Mouse (Mus musculus): ENCODE results near the gene Uspl1.

Gene Uspl1

DNA sequence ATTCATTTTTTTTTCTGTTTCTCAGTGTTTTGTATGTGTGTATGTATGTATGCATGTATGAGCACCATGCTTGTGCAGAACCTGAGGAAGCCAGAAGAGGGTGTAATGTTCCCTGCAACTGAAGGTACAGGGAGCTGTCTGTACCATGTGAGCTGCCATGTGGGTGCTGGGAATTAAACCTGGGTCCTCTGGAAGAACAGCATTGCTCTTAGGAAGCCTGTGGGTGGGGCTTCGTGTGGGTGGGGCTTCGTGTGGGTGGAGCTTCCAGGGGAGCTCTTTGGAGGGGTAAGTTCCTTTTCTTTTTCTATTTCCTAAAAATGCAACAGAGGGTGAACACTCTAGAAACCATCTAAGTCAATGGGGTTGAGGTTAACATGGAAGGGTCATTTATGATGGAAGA lies 69.3 kb downstream of the Uspl1 start:
- DNase-seq (ENCODE audit: extremely low spot score, low read depth, low spot score) = no peak

GRCm38 (mm10) chr5:149255522-149255921 lies 71.4 kb downstream of the Uspl1 start:
- no peak for DNase-seq (ENCODE audit: extremely low spot score, low read depth, low spot score)

GRCm38 (mm10) chr5:149257518-149258281 lies 73.5 kb downstream of the Uspl1 start:
- DNase-seq (ENCODE audit: extremely low spot score, low read depth, low spot score) = no peak

DNA sequence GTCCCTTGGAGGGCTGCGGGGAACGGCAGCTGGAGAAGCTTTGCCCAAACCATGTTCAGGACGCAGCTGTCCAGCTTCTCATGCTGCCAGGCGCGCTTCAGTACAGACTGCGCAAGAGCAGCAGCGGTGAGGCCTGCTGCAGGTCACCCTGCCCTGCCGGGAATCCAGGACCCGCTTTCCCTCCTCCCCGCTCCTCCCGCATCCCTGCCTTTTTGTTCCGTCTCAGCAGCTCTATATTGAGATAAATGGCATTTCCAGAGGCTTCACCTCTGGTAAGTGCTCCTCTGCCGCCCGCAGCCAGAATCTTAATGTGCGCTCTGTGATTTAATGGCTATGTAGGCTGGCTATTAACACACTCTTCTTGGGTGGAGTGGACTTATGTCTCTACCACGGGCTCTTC lies 74.9 kb downstream of the Uspl1 start:
- DNase-seq (ENCODE audit: extremely low spot score, low read depth, low spot score) = no peak

GRCm38 (mm10) chr5:149261449-149261848 lies 77.3 kb downstream of the Uspl1 start:
- no peak for DNase-seq (ENCODE audit: extremely low spot score, low read depth, low spot score)

DNA sequence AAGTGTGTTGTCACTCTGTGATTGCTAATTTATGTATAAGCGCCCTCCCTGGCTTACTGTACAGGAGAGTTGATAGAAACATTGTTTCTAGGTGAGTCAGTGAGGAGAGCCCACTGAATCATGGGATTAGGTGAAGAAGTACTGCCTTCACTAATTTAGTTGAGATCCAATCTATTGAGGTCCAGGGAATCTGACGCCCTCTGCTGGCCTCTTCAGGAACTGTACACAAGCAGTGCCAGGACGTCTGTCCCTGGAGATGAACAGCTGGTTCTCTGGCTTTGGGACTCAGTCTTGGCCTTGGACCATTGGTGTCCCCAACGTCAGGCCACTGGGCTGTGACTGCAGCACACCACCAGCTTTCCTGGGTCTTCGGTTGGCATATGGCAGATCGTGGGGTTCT lies 77.7 kb downstream of the Uspl1 start:
- DNase-seq (ENCODE audit: extremely low spot score, low read depth, low spot score) = no peak

- DNase-seq (ENCODE audit: extremely low spot score, low read depth, low spot score) = no peak
These were observed 80.3 kb downstream of the Uspl1 start, which contains the start of gene Alox5ap for GRCm38 (mm10) chr5:149264405-149264804. Gene Alox5ap, plus strand, starts transcription at chr5:149264767.

DNA sequence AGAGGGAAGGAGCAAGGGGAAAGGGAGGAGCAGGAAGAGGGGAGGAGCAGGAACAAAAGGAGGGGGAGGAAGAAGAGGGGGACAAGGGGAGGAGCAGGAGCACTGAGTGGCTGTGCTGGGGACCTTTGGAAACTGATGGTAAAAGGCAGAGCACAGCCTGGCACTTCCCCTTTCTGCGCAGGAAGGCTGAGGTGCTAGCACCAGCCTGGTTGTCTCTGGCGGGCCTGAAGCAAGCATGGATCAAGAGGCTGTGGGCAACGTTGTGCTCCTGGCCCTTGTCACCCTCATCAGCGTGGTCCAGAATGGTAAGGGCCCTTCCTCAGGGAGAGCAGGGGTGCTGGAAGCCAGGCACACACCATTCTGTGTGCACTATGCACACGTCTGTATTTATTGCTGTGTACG lies 80.7 kb downstream of the Uspl1 start:
- DNase-seq (ENCODE audit: extremely low spot score, low read depth, low spot score) = no peak

Data from hindlimb bud, embryonic 11.5 days (tissue).